11 mouse cellular contexts compared by ENCODE assay signal in the genomic region with DNA sequence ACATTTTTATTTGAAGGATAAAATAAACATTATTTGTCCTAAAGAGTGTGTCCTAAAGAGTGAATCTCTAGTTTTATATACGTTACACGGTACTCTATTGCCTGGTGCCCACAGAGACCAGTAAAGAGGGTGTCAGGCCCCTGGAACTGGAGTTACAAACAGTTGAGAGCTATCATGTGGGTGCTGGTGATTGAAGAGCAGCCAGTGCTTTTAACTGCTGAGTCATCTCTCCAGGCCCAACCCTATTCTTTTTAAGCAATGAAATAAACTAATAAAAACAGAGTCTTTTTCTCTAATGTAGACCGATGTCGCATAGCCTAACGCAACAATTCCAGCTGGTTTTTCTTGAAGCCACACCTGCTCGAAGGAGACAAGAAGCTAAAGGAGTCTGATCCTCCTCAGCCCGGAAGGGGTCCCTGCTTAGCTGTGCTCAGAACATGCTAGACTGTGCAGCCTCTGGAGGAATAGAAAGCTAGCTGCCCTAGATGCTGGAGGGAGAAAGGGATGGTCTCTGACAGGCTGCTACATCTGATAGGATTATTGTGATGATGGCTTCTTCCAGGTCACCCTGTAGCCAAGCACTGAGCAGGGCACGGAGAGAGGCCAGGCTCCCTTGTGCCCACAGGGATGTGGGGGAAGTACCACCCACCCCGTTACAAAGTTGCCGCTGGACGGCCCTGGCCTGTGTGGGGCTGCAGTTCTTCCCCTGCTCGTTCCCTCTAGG.
DNase-seq lines count a peak whose midpoint lies in the region; ATAC-seq and TF ChIP-seq lines count a peak whose summit lies in the region.
"Had no signal": no experiment of that assay in that cellular context is flagged by ENCODE, and none has a peak within 500 bp of the region (broad histone marks: within the 10 kb centered on the region; RNA-seq: fewer than 3 reads in every experiment).

No protein-coding gene starts in this region.

- TF ChIP-seq EP300 in CH12.LX (IDR thresholded peaks at IDR 0.05; ENCODE audit: low read length) = no peak

- no peak overlapping the region for H3ac ChIP-seq in myocyte (ENCODE audit: control insufficient read depth, insufficient read length)

- in situ Hi-C loops in CH12.LX (cut with MboI; ENCODE audit: low pct_ligation_motif_present, low pct_unique_long_range_greater_than_20kb, low sequenced_read_pairs) = loop anchor here (5.0 kb wide), 2 partner anchors 35 to 85 kb away; a partner anchor contains a TSS

- no peak for DNase-seq in heart, postnatal 25 days (ENCODE audit: low spot score)
- DNase-seq in CH12.LX (ENCODE audit: extremely low read depth) = peak; percentile 51
- DNase-seq in intestine, embryonic 14.5 days (ENCODE audit: low spot score) = no peak
- DNase-seq in adrenal gland, postnatal 36 days = no peak
- no peak for DNase-seq in spleen, postnatal 36 days (ENCODE audit: low spot score in 2 of 2)
- DNase-seq in T-cell, adult 2 months (ENCODE audit: low spot score) = no peak
- DNase-seq: kidney, adult 9 months had no signal

- H3K9me3 ChIP-seq in heart, embryonic 11.5 days (replicated peaks; ENCODE audit: control insufficient read depth, low read length) = no peaks in the 10 kb centered on the region
- H3K9me3 ChIP-seq in CH12.LX (replicated peaks; ENCODE audit: low read length) = peaks cover 20% of the 10 kb centered on the region
- no peaks in the 10 kb centered on the region for H3K9me3 ChIP-seq in intestine, embryonic 14.5 days (ENCODE audit: control insufficient read depth, low read length)
- H3K9me3 ChIP-seq: stomach, embryonic 15.5 days had no signal

- no peaks in the 10 kb centered on the region for H3K36me3 ChIP-seq in heart, embryonic 11.5 days (ENCODE audit: control insufficient read depth, insufficient read depth, low read length)
- H3K36me3 ChIP-seq in CH12.LX (replicated peaks in 1 of 2; ENCODE audit: control insufficient read depth in 1 of 2, insufficient read depth in 1 of 2, low read length in 1 of 2) (no peaks in the 10 kb centered on the region), myocyte (ENCODE audit: control insufficient read depth, insufficient read depth) (no peaks in the 10 kb centered on the region)
- no peaks in the 10 kb centered on the region for H3K36me3 ChIP-seq in intestine, embryonic 14.5 days (ENCODE audit: control insufficient read depth, insufficient read depth, low read length)
- H3K36me3 ChIP-seq: stomach, embryonic 15.5 days had no signal

- no peaks in the 10 kb centered on the region for H3K27me3 ChIP-seq in heart, embryonic 11.5 days (ENCODE audit: control insufficient read depth, insufficient read depth, low read length)
- H3K27me3 ChIP-seq in CH12.LX (replicated peaks) = no peaks in the 10 kb centered on the region
- H3K27me3 ChIP-seq in intestine, embryonic 14.5 days (replicated peaks; ENCODE audit: control insufficient read depth, insufficient read depth, low read length) = no peaks in the 10 kb centered on the region
- H3K27me3 ChIP-seq in myocyte (ENCODE audit: control insufficient read depth, insufficient read depth, insufficient read length) = no peaks in the 10 kb centered on the region
- H3K27me3 ChIP-seq: stomach, embryonic 15.5 days had no signal

- H3K79me2 ChIP-seq in CH12.LX (replicated peaks; ENCODE audit: control insufficient read depth, extremely low read depth, insufficient read depth, poor library complexity, severe bottlenecking) (no peaks in the 10 kb centered on the region), myocyte (ENCODE audit: control insufficient read depth, insufficient read depth) (no peaks in the 10 kb centered on the region)

- TF ChIP-seq POLR2A in CH12.LX (IDR thresholded peaks at IDR 0.05; ENCODE audit: low read depth, low read length) = no peak; the same call in 1 of the 2 replicates
- no peak for TF ChIP-seq POLR2A in myocyte (IDR thresholded peaks at IDR 0.05; ENCODE audit: insufficient read length, low read depth)

- ATAC-seq in heart, embryonic 11.5 days (replicated peaks; ENCODE audit: insufficient number of reproducible peaks, low FRiP score, low TSS enrichment) = 0 out of 2 replicates have a peak, but pooled peaks have one; percentile 42
- peak; percentile 59; the same call in 1 of the 2 replicates for ATAC-seq in intestine, embryonic 14.5 days (replicated peaks; ENCODE audit: low FRiP score, low TSS enrichment, low read depth)

- dilution Hi-C loops in CH12.LX (cut with MboI; ENCODE audit: extremely low pct_ligation_motif_present, extremely low pct_unique_long_range_greater_than_20kb, low sequenced_read_pairs) = no loop called here

- peak; percentile 18 for TF ChIP-seq RAD21 in CH12.LX (IDR thresholded peaks at IDR 0.05; ENCODE audit: low read depth, low read length)

- no peak overlapping the region for H3K4me2 ChIP-seq in heart, embryonic 11.5 days
- peak overlapping the region; percentile 26 for H3K4me2 ChIP-seq in CH12.LX (ENCODE audit: insufficient read depth, low read depth, poor library complexity, severe bottlenecking)
- 0 out of 2 replicates have a peak overlapping the region, but pooled peaks have one; percentile 10 for H3K4me2 ChIP-seq in intestine, embryonic 14.5 days (ENCODE audit: low read length)
- H3K4me2 ChIP-seq in myocyte (ENCODE audit: low read depth) = peak overlapping the region; percentile 45
- H3K4me2 ChIP-seq: stomach, embryonic 15.5 days had no signal

- WGBS in heart, embryonic 11.5 days (ENCODE audit: insufficient replicate concordance) = 70% methylated on average over 12 of the region's 12 CpGs
- WGBS in intestine, embryonic 14.5 days = 31% methylated on average over 12 of the region's 12 CpGs

- intact Hi-C loops in heart, postnatal 25 days (cut with DNase I) = no loop called here

- TF ChIP-seq CTCF in CH12.LX (conservative IDR thresholded peaks at IDR 0.05 in 1 of 2, IDR thresholded peaks at IDR 0.05 in 1 of 2; ENCODE audit: low read depth in 2 of 2, low read length in 2 of 2) = no peak

- H3K9ac ChIP-seq in heart, embryonic 11.5 days (ENCODE audit: low read depth, low read length) = no peak overlapping the region
- H3K9ac ChIP-seq in CH12.LX (ENCODE audit: insufficient read depth, low read depth) = peak overlapping the region; percentile 49
- H3K9ac ChIP-seq in intestine, embryonic 14.5 days (ENCODE audit: low read length) = no peak overlapping the region
- H3K9ac ChIP-seq: stomach, embryonic 15.5 days had no signal

- no peak overlapping the region for H3K4me3 ChIP-seq in heart, embryonic 11.5 days (ENCODE audit: low read depth, low read length)
- H3K4me3 ChIP-seq in CH12.LX (replicated peaks in 1 of 3; ENCODE audit: low read depth in 2 of 3, low read length in 2 of 3, poor library complexity in 1 of 3) (peak overlapping the region; percentile 24 to 51 (median 36)), myocyte (no peak overlapping the region)
- no peak overlapping the region for H3K4me3 ChIP-seq in intestine, embryonic 14.5 days (ENCODE audit: low read depth, low read length)
- H3K4me3 ChIP-seq: megakaryocyte, embryonic 14.5 days; stomach, embryonic 15.5 days had no signal

- H3K4me1 ChIP-seq in heart, embryonic 11.5 days (ENCODE audit: control insufficient read depth, insufficient read depth, low read length) = peaks cover 3% of the 10 kb centered on the region; the same call in 1 of the 2 replicates
- H3K4me1 ChIP-seq in CH12.LX (ENCODE audit: control insufficient read depth in 1 of 2, insufficient read depth in 2 of 2) = peaks cover 10 to 50% of the 10 kb centered on the region in 2 experiments
- H3K4me1 ChIP-seq in intestine, embryonic 14.5 days (replicated peaks; ENCODE audit: control insufficient read depth, insufficient read depth, low read length) = peaks cover 14% of the 10 kb centered on the region

- H3K27ac ChIP-seq in heart, embryonic 11.5 days (ENCODE audit: low read depth, low read length) = no peak overlapping the region
- peak overlapping the region; percentile 95 for H3K27ac ChIP-seq in CH12.LX (ENCODE audit: insufficient read depth, low read depth)
- H3K27ac ChIP-seq in intestine, embryonic 14.5 days (ENCODE audit: low read depth) = no peak overlapping the region
- H3K27ac ChIP-seq: stomach, embryonic 15.5 days had no signal

TF ChIP-seq in CH12.LX, 34 proteins besides CTCF, POLR2A, EP300 and RAD21:
- TF ChIP-seq TCF12 (IDR thresholded peaks at IDR 0.05; ENCODE audit: low read depth, low read length) = 0 out of 2 replicates have a peak, but pooled peaks have one; percentile 14
- TF ChIP-seq SMC3 (IDR thresholded peaks at IDR 0.05; ENCODE audit: low read depth, low read length) = 0 out of 2 replicates have a peak, but pooled peaks have one; percentile 13
- TF ChIP-seq SIN3A (IDR thresholded peaks at IDR 0.05; ENCODE audit: low read length) = peak; percentile 30; the same call in 1 of the 2 replicates
- 0 out of 2 replicates have a peak, but pooled peaks have one; percentile 27 for TF ChIP-seq ELF1 (IDR thresholded peaks at IDR 0.05; ENCODE audit: low read depth, low read length)
- TF ChIP-seq MEF2A (IDR thresholded peaks at IDR 0.05; ENCODE audit: borderline replicate concordance, low read depth, low read length) = no peak
- TF ChIP-seq MAFK (IDR thresholded peaks at IDR 0.05; ENCODE audit: insufficient replicate concordance, low read length) = peak; percentile 94
- TF ChIP-seq MXI1 (IDR thresholded peaks at IDR 0.05; ENCODE audit: low read depth, low read length) = no peak

TF ChIP-seq in myocyte, 11 proteins besides CTCF, POLR2A, EP300 and RAD21:
- TF ChIP-seq MYOD1 (IDR thresholded peaks at IDR 0.05; ENCODE audit: control insufficient read depth in 1 of 3, insufficient read length in 2 of 3, low read depth in 2 of 3) (no peak), POLR2AphosphoS2 (IDR thresholded peaks at IDR 0.05; ENCODE audit: insufficient read length, low read depth) (no peak), E2F4 (IDR thresholded peaks at IDR 0.05; ENCODE audit: insufficient read depth) (no peak), SRF (IDR thresholded peaks at IDR 0.05; ENCODE audit: control insufficient read depth, insufficient read length, low read depth) (no peak), TCF3 (IDR thresholded peaks at IDR 0.05; ENCODE audit: insufficient read length, low read depth) (no peak), REST (IDR thresholded peaks at IDR 0.05; ENCODE audit: insufficient read depth, insufficient read length) (no peak)

Comparison
In these comparisons a context has a peak if more than half of its experiments do, and no peak if none do; other contexts are left out.
1. H3K4me3 ChIP-seq: peak in CH12.LX (3 of 3); none in heart, embryonic 11.5 days (single experiment), intestine, embryonic 14.5 days (single experiment) and myocyte (single experiment).